Mouse (Mus musculus) gastrocnemius, adult 2 months (tissue): ENCODE data around the gene Prickle1. TPM values are rescaled to one million over a fixed set of nuclear protein-coding genes. Genes with fewer than 3 reads are reported as not detected.

Experiments
- DNase-seq: peaks from one replicate; pipeline ENCODE4 v3.0.0; 2022
- H3K27ac ChIP-seq: fragments of 200-600 bp; 2 replicates; pipeline ENCODE4 v1.8.1; 2022; ENCODE audit warnings: mild to moderate bottlenecking
- H3K4me3 ChIP-seq: fragments of 200-600 bp; 2 replicates; pipeline ENCODE4 v1.8.1; 2022; ENCODE audit warnings: mild to moderate bottlenecking, moderate library complexity
- CTCF ChIP-seq: fragments of 200-600 bp; IDR thresholded peaks from 2 replicates; pipeline ENCODE4 v1.8.1; 2022; ENCODE audit warnings: antibody characterized with exemption, mild to moderate bottlenecking, moderate library complexity
- intact Hi-C: fragments of 180-260 bp; cut with DNase I; formaldehyde crosslinking; loops from one replicate; pipeline ENCODE4 v1.15.1; 2025
- long read RNA-seq, 2 experiments: library from polyadenylated mRNA; stranded (forward); transcript quantifications; one replicate each; pipeline ENCODE4 v2.0.0; 2021
- total RNA-seq, 2 experiments: library from RNA; stranded (reverse); gene quantifications; 2 replicates each; pipeline ENCODE4 v1.2.3; 2021

Gene Prickle1
- 1 to 10 TPM; 2.9 to 4.8 TPM for total RNA-seq
- long read RNA-seq, experiment 1, full-length matches to known transcripts, result 2 of 4 reads
- long read RNA-seq, experiment 1, partial matches to known transcripts, result 0 of 4 reads
- long read RNA-seq, experiment 1, other reads (novel, unspliced or antisense), result 2 of 4 reads
- long read RNA-seq, experiment 2, full-length matches to known transcripts, result 2 of 4 reads
- long read RNA-seq, experiment 2, partial matches to known transcripts, result 0 of 4 reads
- long read RNA-seq, experiment 2, other reads (novel, unspliced or antisense), result 2 of 4 reads

- Histone ChIP-seq H3K4me3 (peak within 1 kb of the TSS; percentile 89), H3K27ac (peak within 1 kb of the TSS; percentile 92)
- DNase-seq, result peak; percentile 94
- no peak for TF ChIP-seq CTCF
- intact Hi-C loops, result loop anchor here (5.0 to 10.0 kb wide), 2 partner anchors 107 to 919 kb away; no protein-coding TSS in a partner anchor
Observed at GRCm38 (mm10) chr15:93595746-93596145, at the start of gene Prickle1. Gene Prickle1 (minus strand): TSS chr15:93595891.

GRCm38 (mm10) chr15:93640221-93640620, 44.5 kb upstream of the Prickle1 start:
- no peak for DNase-seq
- Histone ChIP-seq H3K27ac (no peak overlapping the region), H3K4me3 (no peak overlapping the region)
- no peak for TF ChIP-seq CTCF
- intact Hi-C loops, result no loop called here

- TF ChIP-seq CTCF, result no peak
- intact Hi-C loops, result no loop called here
- no peak for DNase-seq
- H3K4me3 ChIP-seq, result no peak overlapping the region
- H3K27ac ChIP-seq, result no peak overlapping the region
Observed at GRCm38 (mm10) chr15:93636976-93637375, 41.3 kb upstream of the Prickle1 start.

GRCm38 (mm10) chr15:93635603-93636002, 39.9 kb upstream of the Prickle1 start:
- DNase-seq, result no peak
- TF ChIP-seq CTCF, result no peak
- no peak overlapping the region for H3K27ac ChIP-seq
- no peak overlapping the region for H3K4me3 ChIP-seq
- intact Hi-C loops, result no loop called here

- no peak overlapping the region for H3K4me3 ChIP-seq
- DNase-seq, result no peak
- no peak overlapping the region for H3K27ac ChIP-seq
- no peak for TF ChIP-seq CTCF
- intact Hi-C loops, result no loop called here
Observed at GRCm38 (mm10) chr15:93634536-93634935, 38.8 kb upstream of the Prickle1 start.

GRCm38 (mm10) chr15:93630001-93630541, 34.4 kb upstream of the Prickle1 start:
- no peak for TF ChIP-seq CTCF
- DNase-seq, result no peak
- no peak overlapping the region for H3K4me3 ChIP-seq
- H3K27ac ChIP-seq, result no peak overlapping the region
- intact Hi-C loops, result no loop called here

- Histone ChIP-seq H3K27ac (no peak overlapping the region), H3K4me3 (no peak overlapping the region)
- TF ChIP-seq CTCF, result no peak
- intact Hi-C loops, result no loop called here
- DNase-seq, result no peak
Observed at GRCm38 (mm10) chr15:93629201-93629600, 33.5 kb upstream of the Prickle1 start.

GRCm38 (mm10) chr15:93627836-93628797, 32.4 kb upstream of the Prickle1 start:
- intact Hi-C loops, result no loop called here
- peak overlapping the region; percentile 35 for H3K4me3 ChIP-seq
- H3K27ac ChIP-seq, result no peak overlapping the region
- no peak for TF ChIP-seq CTCF
- no peak for DNase-seq

- no peak for TF ChIP-seq CTCF
- no peak overlapping the region for H3K4me3 ChIP-seq
- DNase-seq, result no peak
- H3K27ac ChIP-seq, result no peak overlapping the region
- intact Hi-C loops, result no loop called here
Observed at GRCm38 (mm10) chr15:93619551-93619950, 23.9 kb upstream of the Prickle1 start.

GRCm38 (mm10) chr15:93618442-93619150, 22.9 kb upstream of the Prickle1 start:
- intact Hi-C loops, result no loop called here
- Histone ChIP-seq H3K27ac (no peak overlapping the region), H3K4me3 (no peak overlapping the region)
- no peak for TF ChIP-seq CTCF
- no peak for DNase-seq

- H3K27ac ChIP-seq, result no peak overlapping the region
- no peak overlapping the region for H3K4me3 ChIP-seq
- no peak for DNase-seq
- no peak for TF ChIP-seq CTCF
- intact Hi-C loops, result no loop called here
Observed at GRCm38 (mm10) chr15:93616277-93616676, 20.6 kb upstream of the Prickle1 start.

GRCm38 (mm10) chr15:93615031-93615430, 19.3 kb upstream of the Prickle1 start:
- no peak for TF ChIP-seq CTCF
- intact Hi-C loops, result no loop called here
- no peak overlapping the region for H3K4me3 ChIP-seq
- DNase-seq, result no peak
- H3K27ac ChIP-seq, result no peak overlapping the region
